Mouse (Mus musculus) ES-E14 (cell line): ENCODE data around the gene Npepps.
"Not testable (repeated sequence)": the region's sequence is repeated elsewhere in the genome, so short reads cannot be mapped to it uniquely, and the experiment has no call there.

Experiments
- CHD2 ChIP-seq: IDR thresholded peaks from 2 replicates; pipeline ENCODE4 v1.6.1; 2014; ENCODE audit warnings: mild to moderate bottlenecking, low read depth, low read length, inconsistent platforms
- ZNF384 ChIP-seq: IDR thresholded peaks from 2 replicates; pipeline ENCODE4 v1.6.1; 2012; ENCODE audit warnings: low read depth, low read length, inconsistent platforms

GRCm38 (mm10) chr11:97249649-97250048 lies 30.8 kb downstream of the Npepps start:
- not testable (repeated sequence) for TF ChIP-seq CHD2, ZNF384
